Mouse (Mus musculus) hindbrain, embryonic 14.5 days (tissue): ENCODE measurements around the gene Gm10309. TPM values are rescaled to one million over a fixed set of nuclear protein-coding genes. Genes with fewer than 3 reads are reported as not detected.
A peak's percentile ranks its signal among the peaks of the same experiment; 100 is the strongest.

Experiments
- ATAC-seq: fragments of 200-750 bp; cut with Nextera tagmentation; 2 replicates; pipeline ENCODE4 v1.8.0; 2017; ENCODE audit warnings: moderate number of reproducible peaks, mild to moderate bottlenecking, moderate TSS enrichment, moderate library complexity; ENCODE audit not compliant: low FRiP score
- DNase-seq: peaks from one replicate; pipeline ENCODE4 v3.0.0-alpha.2; 2015; ENCODE audit warnings: low spot score
- H3K27ac ChIP-seq: fragments of 300-500 bp; sonication (generic); 2 replicates; pipeline ENCODE4 v1.5.1; 2014; ENCODE audit warnings: mild to moderate bottlenecking, moderate library complexity
- H3K27me3 ChIP-seq: fragments of 300-500 bp; sonication (generic); 2 replicates; pipeline ENCODE4 v1.6.1; 2014; ENCODE audit warnings: mild to moderate bottlenecking, low read length, mixed read lengths; ENCODE audit not compliant: control insufficient read depth, insufficient read depth
- H3K36me3 ChIP-seq: fragments of 300-500 bp; sonication (generic); replicated peaks from 2 replicates; pipeline ENCODE4 v1.6.1; 2014; ENCODE audit not compliant: control insufficient read depth, insufficient read depth
- H3K4me1 ChIP-seq: fragments of 300-500 bp; sonication (generic); replicated peaks from 2 replicates; pipeline ENCODE4 v1.6.1; 2014; ENCODE audit warnings: antibody characterized with exemption, low read length, mixed read lengths; ENCODE audit not compliant: control insufficient read depth, insufficient read depth
- H3K4me2 ChIP-seq: fragments of 300-500 bp; sonication (generic); replicated peaks from 2 replicates; pipeline ENCODE4 v1.6.1; 2014; ENCODE audit warnings: mild to moderate bottlenecking, moderate library complexity
- H3K4me3 ChIP-seq: fragments of 300-500 bp; sonication (generic); replicated peaks from 2 replicates; pipeline ENCODE4 v1.5.1; 2014; ENCODE audit warnings: mild to moderate bottlenecking, low read length
- H3K9ac ChIP-seq: fragments of 300-500 bp; sonication (generic); 2 replicates; pipeline ENCODE4 v1.6.1; 2014
- H3K9me3 ChIP-seq: fragments of 300-500 bp; sonication (generic); 2 replicates; pipeline ENCODE4 v1.6.1; 2016; ENCODE audit warnings: low read length; ENCODE audit not compliant: control insufficient read depth
- WGBS: fragments of 180-500 bp; shearing (Covaris S2); extraction: QIAGEN DNeasy Blood & Tissue Kit; methylation state at CpG from one replicate; pipeline ENCODE4 v1.1.7; 2014; 5-methylcytosine and 5-hydroxymethylcytosine counted together
- polyA plus RNA-seq: library from polyadenylated mRNA; unstranded; fragments of >200 nt; fragmentation: Nextera tagmentation; extraction: Ambion mirVana; gene quantifications from 2 replicates; pipeline ENCODE4 v1.2.1, GENCODE M21; 2014

Gm10309 gene
- polyA plus RNA-seq, 1 experiment from 2014 or later: 0.62 TPM

GRCm38 (mm10) chr17:86467291-86467898, 37.6 kb downstream of the Gm10309 start:
- DNase-seq (no peak), ATAC-seq (no peak)
- Histone ChIP-seq H3K4me2 (no peak overlapping the region), H3K4me1 (peaks cover 20% of the 10 kb centered on the region), H3K27ac (no peak overlapping the region), H3K4me3 (no peak overlapping the region), H3K27me3 (no peaks in the 10 kb centered on the region), H3K9me3 (no peaks in the 10 kb centered on the region), H3K9ac (peak overlapping the region; percentile 31; the same call in 1 of the 2 replicates), H3K36me3 (no peaks in the 10 kb centered on the region)
- WGBS: 56% methylated on average over 10 of the region's 10 CpGs

- H3K36me3 ChIP-seq: no peaks in the 10 kb centered on the region
- peaks cover 20% of the 10 kb centered on the region for H3K4me1 ChIP-seq
- no peak overlapping the region for H3K4me2 ChIP-seq
- no peak overlapping the region for H3K27ac ChIP-seq
- H3K9ac ChIP-seq: no peak overlapping the region
- no peaks in the 10 kb centered on the region for H3K9me3 ChIP-seq
- DNase-seq: no peak
- H3K4me3 ChIP-seq: no peak overlapping the region
- no peak for ATAC-seq
- WGBS: 39% methylated on average over 7 of the region's 7 CpGs
- H3K27me3 ChIP-seq: no peaks in the 10 kb centered on the region
Observed at GRCm38 (mm10) chr17:86466871-86467270, 38.2 kb downstream of the Gm10309 start.

GRCm38 (mm10) chr17:86466412-86466811, 38.6 kb downstream of the Gm10309 start:
- Histone ChIP-seq H3K4me2 (no peak overlapping the region), H3K9me3 (no peaks in the 10 kb centered on the region), H3K9ac (no peak overlapping the region), H3K36me3 (no peaks in the 10 kb centered on the region), H3K4me1 (peaks cover 20% of the 10 kb centered on the region), H3K27ac (no peak overlapping the region), H3K27me3 (no peaks in the 10 kb centered on the region), H3K4me3 (no peak overlapping the region)
- 74% methylated on average over 7 of the region's 7 CpGs for WGBS
- ATAC-seq (no peak), DNase-seq (no peak)

- Histone ChIP-seq H3K4me1 (peaks cover 20% of the 10 kb centered on the region), H3K36me3 (no peaks in the 10 kb centered on the region), H3K4me2 (no peak overlapping the region), H3K4me3 (no peak overlapping the region), H3K9me3 (no peaks in the 10 kb centered on the region), H3K9ac (no peak overlapping the region), H3K27me3 (no peaks in the 10 kb centered on the region), H3K27ac (no peak overlapping the region)
- ATAC-seq (no peak), DNase-seq (no peak)
- WGBS: 39% methylated on average over 13 of the region's 13 CpGs
Observed at GRCm38 (mm10) chr17:86465865-86466264, 39.2 kb downstream of the Gm10309 start.

- WGBS: 37% methylated on average over 16 of the region's 16 CpGs
- 0 out of 2 replicates have a peak, but pooled peaks have one; percentile 15 for ATAC-seq
- Histone ChIP-seq H3K9ac (no peak overlapping the region), H3K4me1 (peaks cover 20% of the 10 kb centered on the region), H3K36me3 (no peaks in the 10 kb centered on the region), H3K27ac (peak overlapping the region; percentile 32; the same call in 1 of the 2 replicates), H3K9me3 (no peaks in the 10 kb centered on the region), H3K27me3 (no peaks in the 10 kb centered on the region), H3K4me2 (no peak overlapping the region), H3K4me3 (no peak overlapping the region)
- peak; percentile 52 for DNase-seq
Observed at GRCm38 (mm10) chr17:86464689-86465363, 40.2 kb downstream of the Gm10309 start.

GRCm38 (mm10) chr17:86464197-86464596, 40.8 kb downstream of the Gm10309 start:
- H3K4me2 ChIP-seq: no peak overlapping the region
- no peak for ATAC-seq
- 81% methylated on average over 8 of the region's 8 CpGs for WGBS
- H3K4me1 ChIP-seq: peaks cover 16% of the 10 kb centered on the region
- no peaks in the 10 kb centered on the region for H3K36me3 ChIP-seq
- no peak overlapping the region for H3K4me3 ChIP-seq
- H3K27ac ChIP-seq: 0 out of 2 replicates have a peak overlapping the region, but pooled peaks have one; percentile 32
- no peak overlapping the region for H3K9ac ChIP-seq
- no peaks in the 10 kb centered on the region for H3K27me3 ChIP-seq
- H3K9me3 ChIP-seq: no peaks in the 10 kb centered on the region
- no peak for DNase-seq

GRCm38 (mm10) chr17:86463369-86463768, 41.7 kb downstream of the Gm10309 start:
- DNase-seq: no peak
- H3K27me3 ChIP-seq: no peaks in the 10 kb centered on the region
- no peaks in the 10 kb centered on the region for H3K36me3 ChIP-seq
- no peak overlapping the region for H3K4me3 ChIP-seq
- WGBS: 75% methylated on average over 3 of the region's 3 CpGs
- H3K9ac ChIP-seq: no peak overlapping the region
- peaks cover 10% of the 10 kb centered on the region; the same call in 1 of the 2 replicates for H3K4me1 ChIP-seq
- H3K4me2 ChIP-seq: no peak overlapping the region
- ATAC-seq: no peak
- no peaks in the 10 kb centered on the region for H3K9me3 ChIP-seq
- H3K27ac ChIP-seq: no peak overlapping the region

- DNase-seq (peak; percentile 37), ATAC-seq (no peak)
- H3K27ac ChIP-seq: 0 out of 2 replicates have a peak overlapping the region, but pooled peaks have one; percentile 26
- no peaks in the 10 kb centered on the region for H3K4me1 ChIP-seq
- no peak overlapping the region for H3K4me2 ChIP-seq
- WGBS: 65% methylated on average over 17 of the region's 17 CpGs
- no peaks in the 10 kb centered on the region for H3K36me3 ChIP-seq
- H3K9ac ChIP-seq: no peak overlapping the region
- H3K9me3 ChIP-seq: no peaks in the 10 kb centered on the region
- H3K27me3 ChIP-seq: no peaks in the 10 kb centered on the region
- H3K4me3 ChIP-seq: no peak overlapping the region
Observed at GRCm38 (mm10) chr17:86460645-86461430, 44.2 kb downstream of the Gm10309 start.

GRCm38 (mm10) chr17:86458302-86458980, 46.6 kb downstream of the Gm10309 start:
- Histone ChIP-seq H3K27me3 (no peaks in the 10 kb centered on the region), H3K4me2 (no peak overlapping the region), H3K9me3 (no peaks in the 10 kb centered on the region), H3K4me1 (no peaks in the 10 kb centered on the region), H3K36me3 (no peaks in the 10 kb centered on the region), H3K4me3 (no peak overlapping the region), H3K27ac (no peak overlapping the region), H3K9ac (no peak overlapping the region)
- 84% methylated on average over 11 of the region's 11 CpGs for whole genome bisulfite sequencing
- no peak for ATAC-seq
- no peak for DNase-seq
